Mouse (Mus musculus) ES-Bruce4 (cell line): ENCODE measurements around the gene Serpinb5. TPM values are rescaled to one million over a fixed set of nuclear protein-coding genes. Genes with fewer than 3 reads are reported as not detected.

Source experiments
- H3K27ac ChIP-seq: 2 replicates; pipeline ENCODE4 v1.5.1; 2012; ENCODE audit warnings: low read length, inconsistent platforms; ENCODE audit not compliant: insufficient read depth
- H3K27me3 ChIP-seq: 2 replicates; pipeline ENCODE4 v1.6.1; 2012; ENCODE audit warnings: mild to moderate bottlenecking, low read length, inconsistent platforms; ENCODE audit not compliant: control insufficient read depth, poor library complexity, insufficient read depth, severe bottlenecking
- H3K36me3 ChIP-seq: 2 replicates; pipeline ENCODE4 v1.6.1; 2012; ENCODE audit warnings: inconsistent platforms, mild to moderate bottlenecking, low read length, moderate library complexity; ENCODE audit not compliant: control insufficient read depth, poor library complexity, insufficient read depth, severe bottlenecking
- H3K4me1 ChIP-seq: one replicate; pipeline ENCODE4 v1.8.1; 2011; ENCODE audit warnings: low read length; ENCODE audit not compliant: control insufficient read depth, insufficient read depth
- H3K4me3 ChIP-seq: 2 replicates; pipeline ENCODE4 v1.5.1; 2011; ENCODE audit warnings: low read depth, mild to moderate bottlenecking, low read length
- H3K9ac ChIP-seq: 2 replicates; pipeline ENCODE4 v1.6.1; 2012; ENCODE audit warnings: low read depth, mild to moderate bottlenecking, inconsistent platforms; ENCODE audit not compliant: poor library complexity, severe bottlenecking
- H3K9me3 ChIP-seq: replicated peaks from 2 replicates; pipeline ENCODE4 v1.6.1; 2012; ENCODE audit warnings: mild to moderate bottlenecking, low read length, inconsistent platforms; ENCODE audit not compliant: control insufficient read depth, poor library complexity, insufficient read depth, severe bottlenecking
- CTCF ChIP-seq: IDR thresholded peaks from one replicate; pipeline ENCODE4 v1.8.1; 2011; ENCODE audit warnings: low read depth, low read length
- EP300 ChIP-seq: IDR thresholded peaks from 2 replicates; pipeline ENCODE4 v1.6.1; 2011; ENCODE audit warnings: low read depth, low read length; ENCODE audit not compliant: insufficient read depth
- POLR2A ChIP-seq: IDR thresholded peaks from one replicate; pipeline ENCODE4 v1.8.1; 2011; ENCODE audit warnings: low read length; ENCODE audit not compliant: insufficient read depth
- polyA plus RNA-seq: library from polyadenylated mRNA; stranded (reverse); fragments of >200 nt; gene quantifications from 2 replicates; pipeline ENCODE4 v1.2.4, GENCODE M21; 2011; ENCODE audit warnings: low read depth; ENCODE audit not compliant: missing spikeins, insufficient read depth, insufficient read length

The Serpinb5 gene
- polyA plus RNA-seq: 1.8 TPM in 1 of 2 replicates, not detected in the other

DNA sequence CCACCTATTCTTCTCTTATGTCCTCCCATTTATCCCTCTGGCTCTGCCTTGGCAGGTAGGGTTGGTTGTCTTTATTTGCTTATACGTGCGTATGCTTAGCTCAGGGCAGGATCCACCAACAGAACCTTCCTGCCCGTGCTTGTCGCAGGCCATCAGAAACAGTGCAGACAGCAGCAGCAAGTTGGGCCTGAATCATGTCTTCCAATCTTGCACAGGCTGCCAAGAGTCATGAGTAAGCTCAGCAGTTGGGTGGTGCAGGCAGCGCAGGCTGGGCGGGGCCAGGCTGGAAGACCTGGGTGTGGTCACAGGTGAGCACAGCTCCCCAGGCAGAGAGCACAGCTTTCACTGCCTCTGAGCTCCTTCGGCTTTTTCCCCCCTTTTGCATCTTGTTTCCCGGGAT is at the start of gene Serpinb5:
Gene Serpinb5, plus strand, starts transcription at position 327 of the 400 bp plus-strand sequence.
- no peak within 1 kb of the TSS for H3K9ac ChIP-seq
- no peaks in the 10 kb centered on the region for H3K4me1 ChIP-seq
- H3K4me3 ChIP-seq: no peak within 1 kb of the TSS
- no peak within 1 kb of the TSS for H3K27ac ChIP-seq
- H3K27me3 ChIP-seq: 0 out of 2 replicates have a peak, but pooled peaks cover 1% of the 10 kb centered on the region
- H3K36me3 ChIP-seq: no peaks in the 10 kb centered on the region
- no peaks in the 10 kb centered on the region; the same call in 1 of the 2 replicates for H3K9me3 ChIP-seq
- TF ChIP-seq EP300 (no peak), POLR2A (no peak), CTCF (no peak)

DNA sequence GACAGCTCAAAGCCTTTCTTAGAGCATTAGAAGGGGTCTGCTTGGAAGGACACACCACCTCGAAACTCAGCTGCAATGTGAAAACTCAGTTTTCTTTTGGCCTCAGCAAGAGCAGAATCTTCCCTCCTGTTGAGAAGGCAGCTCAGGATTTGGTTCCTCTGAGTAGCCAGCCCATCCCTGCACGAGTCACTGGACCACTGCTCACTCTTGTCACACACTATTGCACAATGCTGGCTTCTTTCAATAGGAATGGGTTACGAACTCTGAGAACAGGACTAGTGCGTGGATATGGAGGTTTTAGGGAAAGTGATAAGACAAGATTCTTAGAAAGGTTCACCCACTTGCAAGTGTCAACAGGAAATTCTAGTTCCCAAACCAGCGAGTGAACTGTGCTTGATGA is 46.1 kb upstream of the Serpinb5 start:
- no peaks in the 10 kb centered on the region for H3K9me3 ChIP-seq
- TF ChIP-seq POLR2A: no peak
- no peak for TF ChIP-seq EP300
- no peaks in the 10 kb centered on the region for H3K4me1 ChIP-seq
- no peaks in the 10 kb centered on the region for H3K36me3 ChIP-seq
- no peaks in the 10 kb centered on the region for H3K27me3 ChIP-seq
- H3K9ac ChIP-seq: no peak overlapping the region
- no peak overlapping the region for H3K4me3 ChIP-seq
- no peak overlapping the region for H3K27ac ChIP-seq

DNA sequence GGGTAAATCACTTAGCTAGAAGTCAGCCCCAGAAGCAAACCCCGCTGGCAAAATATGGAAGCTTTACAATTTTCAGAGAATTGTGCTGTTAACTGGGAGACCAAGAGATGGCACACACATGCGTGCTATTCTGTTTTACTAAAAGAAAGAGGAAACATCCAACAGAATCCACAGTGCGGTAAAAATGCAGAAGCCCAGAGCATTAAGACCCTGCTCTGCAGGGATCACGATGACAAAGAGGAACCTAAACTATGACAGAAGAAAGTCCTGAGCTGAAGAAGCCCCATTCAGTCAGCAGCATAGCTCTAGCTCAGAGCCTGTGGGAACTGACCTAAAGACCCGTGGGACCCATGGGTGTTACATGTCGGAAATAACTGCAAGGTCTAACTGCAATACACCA is 45.7 kb upstream of the Serpinb5 start:
- Histone ChIP-seq H3K9ac (no peak overlapping the region), H3K36me3 (no peaks in the 10 kb centered on the region), H3K27ac (no peak overlapping the region), H3K4me3 (no peak overlapping the region), H3K4me1 (no peaks in the 10 kb centered on the region), H3K27me3 (no peaks in the 10 kb centered on the region), H3K9me3 (no peaks in the 10 kb centered on the region)
- TF ChIP-seq POLR2A: no peak
- no peak for TF ChIP-seq EP300
- TF ChIP-seq CTCF: no peak

DNA sequence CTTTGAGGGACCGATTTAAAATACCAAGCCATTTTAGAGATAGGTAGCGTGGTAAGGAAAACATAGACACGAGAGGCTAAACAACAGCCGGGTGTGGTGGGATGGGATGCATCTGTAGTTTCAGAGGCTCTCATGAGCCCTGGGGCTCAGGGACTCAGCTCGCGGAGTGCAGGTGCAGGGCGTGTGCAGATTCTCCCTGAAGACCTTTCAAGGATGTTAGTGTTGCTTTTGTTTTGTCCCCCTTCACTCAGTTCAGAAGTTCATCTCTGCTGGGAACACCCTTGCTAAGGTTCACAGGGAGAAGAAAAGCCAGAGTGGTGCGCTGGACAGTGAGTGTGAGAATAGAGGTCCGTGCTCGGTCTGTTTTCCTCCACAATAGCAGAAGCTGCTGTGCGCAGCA is 44.2 kb upstream of the Serpinb5 start:
- TF ChIP-seq EP300: no peak
- TF ChIP-seq CTCF: no peak
- TF ChIP-seq POLR2A: no peak
- H3K27me3 ChIP-seq: no peaks in the 10 kb centered on the region
- H3K9ac ChIP-seq: no peak overlapping the region
- no peaks in the 10 kb centered on the region for H3K4me1 ChIP-seq
- no peaks in the 10 kb centered on the region for H3K36me3 ChIP-seq
- H3K4me3 ChIP-seq: no peak overlapping the region
- H3K9me3 ChIP-seq: no peaks in the 10 kb centered on the region
- H3K27ac ChIP-seq: no peak overlapping the region

DNA sequence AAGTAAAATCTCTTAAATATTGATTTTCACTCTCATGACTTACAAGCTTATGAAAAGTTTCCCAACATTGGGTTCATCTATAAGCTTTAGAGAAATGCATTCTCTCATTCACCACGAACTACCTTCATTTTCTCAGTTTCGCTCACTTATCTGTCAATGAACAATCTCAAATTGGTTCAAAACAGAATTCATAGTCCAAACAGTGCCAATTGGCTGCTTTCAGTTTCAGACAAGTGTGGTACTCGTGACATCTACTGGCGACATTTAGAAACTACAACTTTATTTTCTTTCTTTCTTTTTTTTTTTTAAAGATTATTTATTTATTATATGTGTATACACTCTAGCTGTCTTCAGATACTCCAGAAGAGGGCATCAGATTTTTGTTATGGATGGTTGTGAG is 42.6 kb upstream of the Serpinb5 start:
- Histone ChIP-seq H3K4me1 (no peaks in the 10 kb centered on the region), H3K27me3 (no peaks in the 10 kb centered on the region), H3K36me3 (no peaks in the 10 kb centered on the region), H3K9me3 (no peaks in the 10 kb centered on the region), H3K27ac (no peak overlapping the region), H3K4me3 (no peak overlapping the region), H3K9ac (no peak overlapping the region)
- TF ChIP-seq EP300 (no peak), POLR2A (no peak), CTCF (no peak)

DNA sequence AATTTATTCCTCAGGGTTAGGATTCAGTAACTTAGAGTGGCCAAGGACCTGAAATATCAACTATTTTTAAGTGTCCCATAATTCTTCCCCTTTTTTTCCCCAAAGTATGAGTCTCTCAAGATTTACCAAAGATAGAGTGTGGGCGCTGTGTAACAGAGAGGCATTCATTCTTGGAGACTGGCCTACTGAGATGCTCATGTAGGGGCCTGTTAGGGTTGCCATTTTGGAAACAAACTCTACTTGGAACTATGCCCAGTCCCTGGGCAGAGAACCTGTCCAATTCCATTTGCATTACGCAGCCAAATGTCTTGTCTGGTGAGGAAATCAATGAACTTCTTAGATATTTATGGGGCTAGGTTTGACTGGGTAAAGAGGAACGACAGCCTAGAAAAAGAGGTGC is 38.7 kb upstream of the Serpinb5 start:
- TF ChIP-seq CTCF (no peak), POLR2A (no peak), EP300 (no peak)
- Histone ChIP-seq H3K9me3 (no peaks in the 10 kb centered on the region), H3K27ac (no peak overlapping the region)

More for the DNA sequence above, 38.7 kb upstream of the Serpinb5 start:
- H3K36me3 ChIP-seq: no peaks in the 10 kb centered on the region
- no peak overlapping the region for H3K9ac ChIP-seq
- H3K4me1 ChIP-seq: no peaks in the 10 kb centered on the region
- no peaks in the 10 kb centered on the region for H3K27me3 ChIP-seq
- H3K4me3 ChIP-seq: no peak overlapping the region
